Mouse (Mus musculus) lung, postnatal 14 days (tissue): ENCODE results near the gene Gm382.

Experiments
- DNase-seq: peaks from one replicate; pipeline ENCODE4 v3.0.0; 2021

Gm382 gene

GRCm38 (mm10) chrX:127039672-127040071, at the start of gene Gm382:
TSS of gene Gm382 (plus strand) at chrX:127039972.
- DNase-seq, result no peak

- no peak for DNase-seq
Observed at GRCm38 (mm10) chrX:127070179-127070578, 30.4 kb downstream of the Gm382 start.

GRCm38 (mm10) chrX:127091282-127091681, 51.5 kb downstream of the Gm382 start:
- DNase-seq, result no peak

GRCm38 (mm10) chrX:127093036-127093435, 53.3 kb downstream of the Gm382 start:
- no peak for DNase-seq

GRCm38 (mm10) chrX:127093961-127094360, 54.2 kb downstream of the Gm382 start:
- no peak for DNase-seq

GRCm38 (mm10) chrX:127104341-127104740, 64.6 kb downstream of the Gm382 start:
- DNase-seq, result no peak
